Mouse (Mus musculus) limb, embryonic 11.5 days (tissue): ENCODE data around the gene Glb1l. TPM values are rescaled to one million over a fixed set of nuclear protein-coding genes. Genes with fewer than 3 reads are reported as not detected.
A peak's percentile ranks its signal among the peaks of the same experiment; 100 is the strongest.

Source experiments
- ATAC-seq: fragments of 200-750 bp; cut with Nextera tagmentation; 2 replicates; pipeline ENCODE4 v1.8.0; 2017; ENCODE audit warnings: low read depth; ENCODE audit not compliant: insufficient number of reproducible peaks, low FRiP score, low TSS enrichment
- DNase-seq: peaks from one replicate; pipeline ENCODE4 v3.0.0-alpha.2; 2015; ENCODE audit warnings: low spot score
- H3K27ac ChIP-seq: fragments of 300-500 bp; sonication (generic); replicated peaks from 2 replicates; pipeline ENCODE4 v1.5.1; 2014; ENCODE audit warnings: low read depth, mild to moderate bottlenecking, low read length
- H3K27me3 ChIP-seq: fragments of 300-500 bp; sonication (generic); 2 replicates; pipeline ENCODE4 v1.6.1; 2014; ENCODE audit warnings: mild to moderate bottlenecking, low read length, mixed read lengths; ENCODE audit not compliant: control insufficient read depth, insufficient read depth
- H3K36me3 ChIP-seq: fragments of 300-500 bp; sonication (generic); 2 replicates; pipeline ENCODE4 v1.6.1; 2014; ENCODE audit warnings: mild to moderate bottlenecking, low read length, moderate library complexity, mixed read lengths; ENCODE audit not compliant: control insufficient read depth, insufficient read depth
- H3K4me1 ChIP-seq: fragments of 300-500 bp; sonication (generic); 2 replicates; pipeline ENCODE4 v1.6.1; 2014; ENCODE audit warnings: low read length, mixed read lengths; ENCODE audit not compliant: control insufficient read depth, insufficient read depth
- H3K4me2 ChIP-seq: fragments of 300-500 bp; sonication (generic); 2 replicates; pipeline ENCODE4 v1.6.1; 2014; ENCODE audit warnings: low read depth, mild to moderate bottlenecking, moderate library complexity; ENCODE audit not compliant: severe bottlenecking
- H3K4me3 ChIP-seq: fragments of 300-500 bp; sonication (generic); 2 replicates; pipeline ENCODE4 v1.5.1; 2014; ENCODE audit warnings: low read depth, low read length
- H3K9ac ChIP-seq: fragments of 300-500 bp; sonication (generic); 2 replicates; pipeline ENCODE4 v1.6.1; 2014; ENCODE audit warnings: mild to moderate bottlenecking, low read length
- H3K9me3 ChIP-seq: fragments of 300-500 bp; sonication (generic); 2 replicates; pipeline ENCODE4 v1.6.1; 2016; ENCODE audit warnings: low read length; ENCODE audit not compliant: control insufficient read depth
- WGBS: fragments of 180-500 bp; shearing (Covaris S2); extraction: QIAGEN DNeasy Blood & Tissue Kit; methylation state at CpG from one replicate; pipeline ENCODE4 v1.1.7; 2014; 5-methylcytosine and 5-hydroxymethylcytosine counted together
- polyA plus RNA-seq: library from polyadenylated mRNA; unstranded; fragments of >200 nt; fragmentation: Nextera tagmentation; extraction: Ambion mirVana; gene quantifications from 2 replicates; pipeline ENCODE4 v1.2.1, GENCODE M21; 2014

Gene Glb1l
- polyA plus RNA-seq, 1 experiment from 2014 or later: 18.5 TPM

DNA sequence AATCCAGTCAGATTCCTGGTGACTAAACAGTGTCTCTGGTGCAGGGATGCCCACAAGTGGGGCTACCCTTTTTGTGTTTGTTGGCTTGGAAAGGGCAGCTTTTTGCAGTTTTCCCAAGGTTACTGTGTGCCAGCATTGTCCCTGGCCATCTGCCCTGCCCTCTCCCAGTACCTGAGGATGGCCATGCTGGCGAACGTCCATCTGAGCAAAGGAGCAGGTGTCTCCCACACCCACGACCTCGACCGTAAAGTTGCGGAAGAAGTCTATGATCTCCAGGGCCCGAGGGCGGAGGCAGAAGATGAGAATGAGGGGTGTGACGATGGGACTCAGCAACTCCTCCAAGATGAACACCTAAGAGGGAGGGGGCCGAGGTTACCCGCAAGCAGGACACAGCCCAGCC lies 25.1 kb downstream of the Glb1l start:
- DNase-seq: no peak
- Histone ChIP-seq H3K27me3 (no peaks in the 10 kb centered on the region), H3K9me3 (no peaks in the 10 kb centered on the region), H3K36me3 (peaks cover 19% of the 10 kb centered on the region), H3K4me3 (no peak overlapping the region), H3K4me2 (no peak overlapping the region), H3K9ac (no peak overlapping the region), H3K27ac (no peak overlapping the region), H3K4me1 (no peaks in the 10 kb centered on the region)
- 86% methylated on average over 11 of the region's 11 CpGs for WGBS
- ATAC-seq: no peak

DNA sequence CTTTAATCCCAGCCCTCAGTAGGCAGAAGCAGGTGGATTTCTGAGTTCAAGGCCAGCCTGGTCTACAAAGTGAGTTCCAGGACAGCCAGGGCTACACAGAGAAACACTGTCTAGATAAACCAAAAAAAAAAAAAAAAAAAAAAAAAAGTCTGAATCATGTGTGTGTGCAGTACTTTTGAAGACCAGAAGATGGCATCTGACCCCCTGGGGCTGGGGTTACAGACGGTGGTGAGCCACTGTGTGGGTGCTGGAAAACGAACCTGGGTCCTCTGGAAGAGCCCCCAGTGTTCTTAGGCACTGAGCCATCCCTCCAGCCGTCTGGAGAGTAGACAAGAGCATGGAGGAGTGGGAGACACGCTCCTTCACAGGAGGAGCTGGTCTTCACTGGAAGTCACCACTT lies 28.5 kb downstream of the Glb1l start:
- Histone ChIP-seq H3K9ac (no peak overlapping the region), H3K36me3 (peaks cover 18% of the 10 kb centered on the region), H3K9me3 (no peaks in the 10 kb centered on the region), H3K27me3 (no peaks in the 10 kb centered on the region), H3K4me3 (no peak overlapping the region), H3K4me1 (peaks cover 7% of the 10 kb centered on the region), H3K4me2 (no peak overlapping the region), H3K27ac (no peak overlapping the region)
- DNase-seq (no peak), ATAC-seq (no peak)
- 72% methylated on average over 4 of the region's 4 CpGs for WGBS

DNA sequence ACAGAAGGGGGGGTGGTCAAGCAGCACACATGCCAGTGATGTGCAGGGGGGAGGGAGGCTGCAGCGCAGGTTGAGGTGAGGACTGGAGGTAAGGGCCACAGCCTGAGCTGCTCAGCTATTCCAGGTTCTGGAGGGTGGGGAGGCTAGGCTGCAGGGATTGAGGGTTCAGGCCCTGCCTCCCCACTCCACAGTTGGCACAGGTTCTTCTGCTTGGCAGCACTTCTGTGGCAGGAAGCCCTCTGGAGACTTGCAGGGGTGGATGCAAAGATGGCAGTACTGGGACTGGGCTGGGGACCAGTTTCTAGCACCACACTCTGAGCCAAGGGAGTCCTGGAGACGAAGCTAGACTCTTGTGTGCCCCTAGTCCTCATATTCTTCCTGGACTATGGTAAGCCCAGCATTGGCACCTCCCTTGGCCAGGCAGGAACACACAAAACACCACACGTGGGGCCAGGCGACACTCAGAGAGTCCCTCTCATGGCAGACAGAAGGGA lies 29.2 kb downstream of the Glb1l start:
- Histone ChIP-seq H3K36me3 (peaks cover 14% of the 10 kb centered on the region), H3K4me2 (no peak overlapping the region), H3K27me3 (no peaks in the 10 kb centered on the region), H3K27ac (no peak overlapping the region), H3K9me3 (no peaks in the 10 kb centered on the region), H3K4me3 (no peak overlapping the region), H3K4me1 (peaks cover 7% of the 10 kb centered on the region), H3K9ac (no peak overlapping the region)
- DNase-seq (no peak), ATAC-seq (no peak)
- 91% methylated on average over 4 of the region's 4 CpGs for WGBS

DNA sequence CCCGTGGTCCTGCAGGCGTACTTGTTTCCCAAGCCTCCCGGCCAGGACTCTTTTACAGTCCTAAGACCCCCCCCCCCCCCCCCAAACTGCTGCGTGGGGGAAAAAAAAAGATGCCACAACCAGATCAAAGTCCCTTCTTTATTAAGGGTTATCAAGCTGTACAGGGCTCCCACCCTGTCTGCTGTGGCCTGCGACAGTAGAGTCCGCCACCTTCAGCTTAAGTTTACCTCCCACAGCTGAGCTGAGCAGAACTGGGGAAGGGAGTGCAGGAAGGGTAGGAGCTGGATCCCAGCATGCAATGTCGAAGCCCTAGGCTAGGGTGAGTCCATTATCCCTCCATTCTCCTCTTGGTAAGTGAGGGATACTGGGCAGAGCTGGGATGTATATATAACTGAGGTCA lies 29.9 kb downstream of the Glb1l start:
- H3K36me3 ChIP-seq: peaks cover 8% of the 10 kb centered on the region

DNA sequence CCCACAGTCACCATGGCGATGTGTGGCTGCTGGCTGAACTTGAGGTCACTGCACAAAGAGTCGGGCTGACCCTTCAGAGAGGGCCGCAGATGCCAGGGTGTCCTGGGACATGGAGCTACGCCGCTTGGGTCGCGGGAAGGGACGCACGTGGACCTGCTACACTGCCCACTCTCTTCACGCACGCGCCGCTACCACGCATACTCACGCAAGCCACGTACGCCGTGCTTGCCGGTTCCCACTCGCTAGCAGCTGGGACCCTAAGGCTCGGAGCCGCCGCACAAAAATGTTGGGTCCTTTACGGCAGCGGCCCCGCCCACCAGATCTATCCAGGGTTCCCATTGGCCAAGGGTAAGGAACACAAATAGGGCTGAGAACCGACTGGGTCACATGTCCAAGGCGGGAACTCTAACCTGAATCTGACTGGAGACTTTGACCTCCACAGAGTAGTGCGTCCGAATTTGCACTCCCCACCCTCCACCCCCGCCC lies 30.5 kb downstream of the Glb1l start, which contains the start of gene Abcb6:
Gene Abcb6, minus strand, starts transcription at position 288 of the 486 bp plus-strand sequence.
- DNase-seq: peak; percentile 91
- H3K9me3 ChIP-seq: no peaks in the 10 kb centered on the region
- 0 out of 2 replicates have a peak within 1 kb of the TSS, but pooled peaks have one; percentile 30 for H3K27ac ChIP-seq
- H3K27me3 ChIP-seq: no peaks in the 10 kb centered on the region
- H3K4me3 ChIP-seq: peak within 1 kb of the TSS; percentile 67
- peak within 1 kb of the TSS; percentile 65 for H3K9ac ChIP-seq
- WGBS: under 1% methylated on average over 31 of the region's 31 CpGs
- ATAC-seq: peak; percentile 88
- H3K4me1 ChIP-seq: peaks cover 7% of the 10 kb centered on the region
- H3K36me3 ChIP-seq: peaks cover 10% of the 10 kb centered on the region
- peak within 1 kb of the TSS; percentile 99 for H3K4me2 ChIP-seq

More for the DNA sequence above, 29.9 kb downstream of the Glb1l start:
- Histone ChIP-seq H3K27me3 (no peaks in the 10 kb centered on the region), H3K9ac (no peak overlapping the region; the same call in 1 of the 2 replicates), H3K4me3 (peak overlapping the region; percentile 67), H3K4me2 (peak overlapping the region; percentile 99), H3K9me3 (no peaks in the 10 kb centered on the region), H3K27ac (no peak overlapping the region), H3K4me1 (peaks cover 7% of the 10 kb centered on the region)
- ATAC-seq (no peak), DNase-seq (no peak)
- 31% methylated on average over 7 of the region's 7 CpGs for WGBS

DNA sequence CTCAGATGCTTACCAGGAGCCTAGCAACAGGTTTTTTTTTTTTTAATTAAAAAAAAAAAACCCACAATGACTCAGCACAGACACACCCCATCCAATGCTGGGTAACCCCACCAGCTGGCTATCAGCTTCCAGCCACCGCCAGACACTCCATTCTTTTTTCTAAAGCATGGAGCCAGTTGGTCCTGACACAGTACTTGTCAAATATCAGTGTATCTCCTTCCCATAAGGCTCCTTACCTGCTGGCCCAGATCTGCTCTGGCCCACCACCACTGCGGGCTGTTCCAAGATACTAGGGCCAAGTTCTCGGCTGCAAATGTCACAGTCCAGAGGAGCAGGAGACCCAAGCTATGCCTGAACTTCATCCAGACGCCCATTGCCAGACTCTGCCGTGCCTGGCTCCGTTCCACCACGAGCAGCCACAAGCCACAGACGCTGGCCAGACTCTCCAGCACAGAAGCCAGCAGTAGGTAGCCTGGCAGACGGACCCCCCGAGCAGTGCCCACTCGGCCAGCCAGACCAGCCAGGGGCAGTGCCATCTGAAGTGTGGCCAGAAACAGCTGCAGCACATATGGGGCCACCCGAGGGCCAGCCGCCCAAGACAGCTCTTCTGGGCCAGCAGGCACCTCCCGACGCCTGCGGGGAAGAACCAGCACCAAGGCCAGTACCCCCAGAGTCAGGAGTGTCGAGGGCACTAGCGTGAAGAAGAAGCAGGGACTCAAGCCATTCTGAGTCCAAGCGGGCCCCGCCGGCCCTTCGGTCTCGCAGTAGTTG lies 31.1 kb downstream of the Glb1l start:
- DNase-seq: no peak
- WGBS: 12% methylated on average over 23 of the region's 23 CpGs
- Histone ChIP-seq H3K9me3 (no peaks in the 10 kb centered on the region), H3K4me2 (peak overlapping the region; percentile 99), H3K27me3 (no peaks in the 10 kb centered on the region), H3K4me3 (peak overlapping the region; percentile 67), H3K4me1 (peaks cover 7% of the 10 kb centered on the region), H3K36me3 (peaks cover 10% of the 10 kb centered on the region), H3K27ac (0 out of 2 replicates have a peak overlapping the region, but pooled peaks have one; percentile 30), H3K9ac (peak overlapping the region; percentile 65)
- ATAC-seq: peak; percentile 51

DNA sequence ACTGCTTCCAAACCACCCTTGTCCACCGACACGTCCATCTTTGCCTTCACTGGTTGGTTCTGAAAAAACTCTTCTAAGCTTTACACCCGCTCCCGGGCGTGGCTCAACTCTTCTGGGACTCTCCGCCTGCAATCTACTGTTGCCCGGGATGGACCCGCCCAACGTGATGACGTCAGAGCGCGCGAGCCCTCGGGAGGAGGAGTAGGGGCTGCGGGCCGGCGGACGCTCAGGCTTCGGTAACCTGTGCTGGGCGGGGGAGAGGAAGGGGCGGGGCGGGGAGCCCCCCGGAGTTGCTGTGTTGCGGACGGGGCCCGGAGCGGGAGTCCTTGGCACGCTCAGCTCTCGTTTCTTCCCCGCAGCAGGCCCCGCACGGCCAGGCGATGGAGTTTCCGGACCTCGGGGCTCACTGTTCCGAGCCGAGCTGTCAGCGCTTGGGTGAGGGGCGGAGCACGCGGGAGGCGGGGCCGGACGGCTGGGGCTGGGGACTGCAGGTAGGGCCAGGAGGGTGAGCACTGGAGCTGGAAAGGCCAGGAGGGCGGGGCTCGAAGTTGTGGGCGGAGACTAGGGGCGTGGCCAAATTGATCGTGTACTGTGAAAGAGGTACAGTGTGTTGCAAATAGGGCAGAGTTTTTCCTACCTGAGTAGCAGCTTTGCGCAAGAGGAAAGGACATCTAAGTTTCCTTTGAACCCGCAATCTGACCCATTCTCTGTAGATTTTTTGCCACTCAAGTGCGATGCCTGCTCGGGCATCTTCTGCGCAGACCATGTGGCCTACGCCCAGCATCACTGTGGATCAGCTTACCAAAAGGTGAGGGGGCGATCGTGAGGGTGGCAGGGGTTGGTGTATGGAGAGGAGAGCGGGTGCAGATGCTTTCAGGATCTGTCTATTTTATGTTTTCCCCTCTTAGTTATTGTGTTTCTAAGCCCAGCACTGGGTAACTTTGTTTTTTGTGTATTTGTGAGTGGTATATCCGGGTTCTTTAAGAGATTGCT lies 41.8 kb downstream of the Glb1l start, which contains the start of gene Zfand2b:
Gene Zfand2b, plus strand, starts transcription at position 175 of the 993 bp plus-strand sequence.
- under 1% methylated on average over 57 of the region's 59 CpGs for WGBS
- H3K4me2 ChIP-seq: peak within 1 kb of the TSS; percentile 58
- H3K27me3 ChIP-seq: no peaks in the 10 kb centered on the region
- peaks cover 13% of the 10 kb centered on the region for H3K36me3 ChIP-seq
- no peaks in the 10 kb centered on the region for H3K9me3 ChIP-seq
- peak; percentile 98 for ATAC-seq
- H3K4me1 ChIP-seq: peaks cover 4% of the 10 kb centered on the region
- peak; percentile 99 for DNase-seq
- peak within 1 kb of the TSS; percentile 74 for H3K4me3 ChIP-seq
- H3K27ac ChIP-seq: peak within 1 kb of the TSS; percentile 64; the same call in 1 of the 2 replicates
- peak within 1 kb of the TSS; percentile 48 for H3K9ac ChIP-seq

DNA sequence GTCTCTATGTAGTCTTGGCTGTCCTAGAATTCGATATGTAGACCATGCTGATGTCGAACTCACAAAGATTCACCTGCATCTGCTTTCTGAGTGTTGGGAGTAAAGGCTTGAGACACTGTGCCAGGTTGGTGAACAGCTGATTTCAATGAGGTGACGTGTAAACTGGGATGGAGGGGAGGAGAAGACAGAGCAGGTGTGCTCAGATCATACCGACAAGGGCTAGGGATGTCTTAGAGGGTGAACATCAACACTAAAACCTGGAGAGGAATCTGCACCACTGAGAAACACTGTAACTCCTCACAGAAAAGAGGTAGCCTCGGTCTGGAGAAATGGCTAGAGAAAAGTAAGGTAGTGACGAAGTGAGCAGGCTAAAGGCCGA lies 42.5 kb downstream of the Glb1l start:
- Histone ChIP-seq H3K4me3 (peak overlapping the region; percentile 74), H3K27me3 (no peaks in the 10 kb centered on the region), H3K36me3 (peaks cover 9% of the 10 kb centered on the region), H3K27ac (peak overlapping the region; percentile 40; the same call in 1 of the 2 replicates), H3K4me1 (peaks cover 4% of the 10 kb centered on the region), H3K9me3 (no peaks in the 10 kb centered on the region), H3K4me2 (peak overlapping the region; percentile 58), H3K9ac (peak overlapping the region; percentile 45; the same call in 1 of the 2 replicates)
- ATAC-seq (peak; percentile 16; the same call in 1 of the 2 replicates), DNase-seq (no peak)
- 7% methylated on average over 7 of the region's 7 CpGs for WGBS
